Mouse (Mus musculus): ENCODE measurements around the gene Gorasp2. TPM values are rescaled to one million over a fixed set of nuclear protein-coding genes. Genes with fewer than 3 reads are reported as not detected.

Gorasp2 gene
- total RNA-seq, 2 experiments from 2014 or later: 117 to 120 TPM

DNA sequence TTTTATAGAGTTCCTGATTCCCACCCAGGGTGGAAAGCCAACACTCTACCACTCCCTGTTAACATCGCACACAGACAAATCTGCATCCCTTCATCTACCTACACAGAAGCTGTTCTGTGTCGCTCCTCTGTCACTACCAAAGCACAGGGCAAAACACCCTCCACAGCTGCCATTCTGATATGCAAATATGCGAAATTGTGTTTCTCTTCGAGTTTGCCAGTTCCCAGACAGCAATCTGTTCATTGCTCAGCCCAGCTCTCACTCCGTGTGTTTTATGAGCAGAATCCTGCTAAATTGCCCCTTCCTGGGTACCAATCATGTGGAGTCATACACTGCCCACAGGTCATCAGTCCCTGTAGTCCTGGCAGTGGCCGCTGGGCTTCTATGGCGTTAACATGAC, 4.3 kb upstream of the Gorasp2 start:
- DNase-seq: no peak

DNA sequence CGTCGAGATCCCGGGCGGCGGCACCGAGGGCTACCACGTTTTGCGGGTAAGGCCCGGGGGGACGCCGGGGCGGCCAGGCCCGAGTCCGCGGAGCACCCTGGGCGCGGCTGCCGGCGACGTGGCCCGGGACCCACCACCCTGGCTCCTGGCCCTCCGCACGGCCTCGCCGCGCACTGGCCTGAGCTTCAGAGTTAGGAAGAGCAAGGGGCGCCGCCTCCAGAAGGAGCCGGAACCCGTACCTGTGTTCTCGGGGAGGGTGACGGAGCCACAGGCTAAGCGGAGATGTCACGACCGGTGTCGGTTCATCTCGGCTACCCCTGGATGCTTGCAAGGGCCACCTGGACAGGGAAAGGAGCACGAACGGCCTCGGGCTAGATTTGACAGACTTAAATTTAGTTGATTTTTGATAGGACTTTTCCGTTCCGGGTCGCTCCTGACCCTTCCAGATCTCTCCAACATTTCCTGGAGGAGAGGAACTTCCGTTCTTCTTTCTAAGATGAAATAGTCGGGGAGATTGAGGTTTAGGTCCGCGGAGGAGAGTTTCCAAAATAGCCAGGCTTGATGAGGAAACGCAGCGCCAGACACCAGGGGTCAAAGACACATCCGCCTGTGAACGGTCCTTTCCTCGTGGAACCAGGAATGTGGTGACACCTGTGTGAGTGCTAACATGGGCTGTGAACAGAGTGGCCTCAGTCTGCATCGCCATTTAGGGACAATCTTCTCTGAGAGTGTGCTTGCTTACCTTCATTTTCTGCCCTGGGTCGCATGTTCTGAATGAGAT, 529 bp downstream of the Gorasp2 start, which contains the start of gene Gm26558:
Gm26558 (minus strand) TSS at position 394 of the 781 bp plus-strand sequence.
- peak; percentile 11 to 29 for DNase-seq

DNA sequence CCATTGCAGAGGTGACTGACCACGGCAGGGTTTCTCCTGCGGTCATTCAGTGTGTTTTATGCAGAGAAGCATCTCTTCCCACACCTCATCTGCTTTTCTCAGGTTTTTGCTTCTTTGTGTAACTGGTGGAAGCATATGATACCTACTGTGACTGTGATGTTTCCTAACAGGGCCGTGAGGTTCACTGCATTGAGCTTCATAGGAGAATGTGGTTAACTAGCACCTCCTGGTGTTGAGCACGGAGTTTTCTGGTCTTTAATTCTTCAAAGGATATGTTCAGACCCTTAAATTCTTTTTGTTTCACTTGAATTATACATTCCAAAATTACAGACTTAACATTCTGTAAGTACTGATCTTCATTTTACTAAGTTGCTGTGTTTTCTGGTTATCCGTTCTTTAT, 2.4 kb downstream of the Gorasp2 start:
- DNase-seq: no peak

DNA sequence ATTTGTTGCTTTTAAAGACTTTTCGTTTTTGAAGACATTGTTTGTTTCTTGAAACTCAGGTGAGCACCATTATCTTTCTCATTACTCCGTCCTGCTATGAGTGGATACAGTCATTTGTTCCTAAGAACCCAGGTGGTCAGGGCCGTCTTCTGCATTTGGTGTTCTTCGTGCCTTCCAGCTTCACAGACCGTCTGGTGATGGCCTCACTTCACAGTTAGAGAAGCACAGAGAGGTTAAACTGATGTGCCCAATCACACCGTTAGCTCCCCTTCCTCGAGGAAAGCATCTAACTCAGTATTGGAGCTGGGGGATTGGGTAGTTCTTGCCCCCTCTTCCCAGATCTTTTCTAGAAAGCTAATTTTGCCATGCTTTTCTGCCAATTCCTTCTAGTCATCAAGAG, 5.6 kb downstream of the Gorasp2 start:
- no peak for DNase-seq

DNA sequence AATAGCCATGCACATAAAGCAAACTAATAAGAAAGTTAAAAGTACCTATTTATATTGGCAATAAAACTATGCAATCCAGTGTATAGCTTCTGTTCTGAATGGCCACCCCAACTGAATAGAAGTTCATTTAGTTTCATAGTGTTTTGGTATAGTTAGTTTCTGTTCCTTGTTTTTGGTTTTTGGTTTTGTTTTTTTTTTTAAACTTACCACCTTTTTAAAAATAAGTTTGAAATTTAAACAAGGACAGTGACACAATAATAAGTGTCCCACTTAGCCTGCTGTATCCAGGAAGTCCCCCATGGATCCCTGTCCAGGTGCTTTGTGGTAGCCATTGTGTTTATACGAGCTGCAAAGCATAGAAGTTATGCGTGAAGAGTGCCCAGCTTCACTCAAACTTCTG, 7.9 kb downstream of the Gorasp2 start:
- no peak for DNase-seq

DNA sequence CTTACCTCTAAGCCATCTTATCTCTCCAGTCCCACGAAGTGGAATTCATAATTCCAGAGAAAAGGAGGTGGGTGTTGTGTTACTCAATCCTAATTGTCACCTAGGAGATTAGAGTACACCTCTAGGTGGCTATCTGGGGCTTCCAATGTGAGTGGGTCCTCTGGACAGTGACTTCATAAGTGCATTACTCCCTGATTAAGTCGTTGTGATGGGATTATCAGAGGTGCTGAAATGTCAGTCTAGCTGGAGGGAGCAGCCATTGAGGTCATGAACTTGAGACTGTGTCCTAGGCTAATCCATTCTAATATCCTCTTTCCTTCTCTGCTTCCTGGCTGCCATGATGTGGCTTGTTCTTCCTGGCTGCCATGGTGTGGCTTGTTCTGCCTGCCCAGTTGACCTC, 8.5 kb downstream of the Gorasp2 start:
- no peak for DNase-seq

DNA sequence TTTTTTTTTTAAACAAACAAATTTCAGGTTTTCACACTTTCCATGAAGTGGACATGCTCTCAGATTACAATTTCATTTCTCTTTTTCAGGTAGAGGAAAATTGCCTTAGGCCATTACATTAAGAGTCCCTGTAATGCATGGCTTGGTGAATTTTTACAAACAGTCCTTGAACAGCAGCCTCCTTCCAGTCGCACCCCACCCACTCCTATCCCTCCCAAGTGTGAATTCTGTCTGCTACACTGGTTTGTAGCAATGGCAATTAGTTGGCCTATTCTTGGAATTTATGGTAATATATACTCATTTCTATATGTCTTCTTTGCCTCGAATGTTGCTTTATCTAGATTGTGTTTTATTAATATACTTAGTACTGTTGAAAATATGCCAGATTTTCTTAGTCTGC, 11.1 kb downstream of the Gorasp2 start:
- no peak for DNase-seq

DNA sequence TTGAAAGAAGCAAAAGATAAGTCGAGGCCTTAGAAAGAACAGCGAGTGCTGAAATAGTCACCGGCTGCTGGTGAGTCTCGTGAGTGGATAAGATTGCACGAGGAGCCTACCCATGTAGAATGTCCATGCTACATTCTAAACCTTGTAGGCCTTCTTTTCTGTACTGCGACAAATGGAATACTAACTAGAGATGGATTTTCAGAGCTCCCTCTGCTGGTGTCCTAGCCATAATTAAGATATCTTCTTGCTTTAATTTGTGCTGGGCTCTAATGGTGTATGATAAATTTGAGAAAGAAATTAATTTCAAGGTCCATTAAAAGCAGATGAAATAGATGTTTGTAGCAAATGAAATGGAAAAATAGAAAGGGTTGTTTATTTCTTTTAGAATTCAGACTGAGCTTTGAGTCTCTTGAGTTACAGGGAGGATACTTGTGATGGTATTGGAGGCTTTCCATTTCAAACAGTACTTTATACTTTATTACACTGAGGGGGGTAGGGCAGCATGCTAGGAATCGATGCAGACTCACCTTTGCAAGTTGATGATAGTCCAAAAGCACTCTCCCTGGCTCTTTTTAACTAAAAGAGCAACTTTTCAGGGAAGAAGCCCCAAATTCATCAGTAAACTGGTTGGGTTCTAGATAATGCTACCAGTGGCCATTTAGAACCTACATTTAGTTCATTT, 12.2 kb downstream of the Gorasp2 start:
- peak in 1 of 2 experiments; percentile 18 for DNase-seq

DNA sequence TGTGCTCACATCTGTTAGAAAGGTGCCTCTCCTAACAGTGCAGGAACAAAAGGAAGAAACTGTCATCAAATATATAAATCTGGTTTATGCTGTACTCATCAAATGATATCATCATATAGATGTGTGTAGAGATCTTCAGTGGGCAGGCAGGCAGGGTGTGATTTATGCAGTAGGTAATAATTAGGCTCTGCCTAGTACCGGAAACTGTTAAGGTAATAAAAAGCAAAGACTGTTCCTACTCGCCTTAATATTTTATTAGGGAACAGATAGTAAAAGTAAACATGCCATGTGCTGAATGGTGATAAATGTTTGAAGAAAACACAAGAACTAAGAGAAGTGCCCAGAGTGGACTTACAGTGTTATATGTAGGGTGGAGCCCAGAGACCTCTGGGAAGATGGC, 20.9 kb downstream of the Gorasp2 start:
- no peak for DNase-seq

DNA sequence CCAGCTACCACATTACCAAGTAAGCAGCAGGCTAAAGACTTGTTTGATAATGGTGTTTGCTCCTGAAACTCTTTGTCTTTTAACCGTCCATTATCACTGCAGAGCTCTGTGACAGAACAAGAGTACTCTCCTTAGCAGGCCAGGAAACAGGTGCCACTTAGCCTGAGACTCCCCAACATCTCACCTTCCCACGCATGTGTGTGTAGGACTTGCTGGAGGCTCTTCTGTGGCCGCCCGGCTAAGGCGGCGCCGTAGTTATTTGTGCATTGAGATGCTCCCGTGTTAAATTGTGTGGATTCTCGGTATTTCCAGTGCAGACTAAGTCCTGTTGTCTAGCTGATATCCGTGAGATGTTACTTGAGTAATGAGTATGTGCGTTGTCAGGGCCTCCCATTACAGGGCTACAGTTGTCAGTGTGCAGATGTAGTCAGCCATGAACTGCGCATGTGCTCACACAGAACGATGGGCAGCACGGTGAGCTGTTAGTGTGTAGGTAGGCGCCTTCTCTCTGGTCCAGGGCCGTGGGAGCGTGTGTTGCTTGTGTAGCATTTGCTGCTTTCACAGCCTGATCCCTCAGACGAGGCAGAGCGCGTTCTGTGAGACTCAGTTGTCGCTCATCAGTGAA, 27.2 kb downstream of the Gorasp2 start:
- DNase-seq: no peak

DNA sequence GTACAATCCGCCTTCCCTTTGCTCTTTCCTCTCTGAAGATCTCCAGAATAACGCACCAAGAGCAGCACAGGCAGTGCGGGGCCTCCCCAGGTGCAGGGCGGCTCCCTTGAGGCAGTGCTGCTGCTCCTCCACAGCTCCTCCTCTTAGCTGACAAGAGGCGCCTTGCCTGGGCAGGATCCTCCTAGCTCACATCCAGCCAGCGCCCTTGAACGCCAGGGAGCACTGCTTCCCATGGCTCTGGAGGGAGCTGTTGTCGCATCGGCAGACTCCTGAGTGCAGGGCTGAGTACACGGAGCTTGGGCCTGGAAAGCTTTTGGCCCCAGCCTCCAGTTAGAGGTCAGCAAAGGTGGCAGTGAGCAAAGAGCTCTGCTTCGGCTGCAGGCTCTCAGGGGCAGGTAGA, 28.8 kb downstream of the Gorasp2 start:
- DNase-seq: no peak

DNA sequence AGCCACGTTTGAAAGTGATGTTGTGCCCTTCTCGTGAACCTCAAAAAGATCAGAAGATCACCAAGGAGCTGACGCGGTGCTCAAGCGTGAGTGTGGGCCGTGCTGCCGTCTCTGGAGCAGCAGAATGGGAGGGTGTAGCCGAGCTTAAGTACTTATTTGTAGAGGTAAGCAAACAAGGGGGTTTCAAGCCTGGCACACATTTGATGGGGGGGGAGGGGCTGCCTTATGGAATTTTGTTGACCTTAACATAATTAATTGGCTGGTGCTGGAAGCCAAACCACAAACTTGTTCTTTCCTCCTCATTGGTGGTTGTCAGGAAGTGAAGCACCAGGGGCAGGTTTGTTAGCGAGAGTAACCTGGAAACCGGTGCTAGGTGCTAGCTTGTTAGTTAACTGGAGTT, 34.3 kb downstream of the Gorasp2 start:
- DNase-seq: no peak

DNA sequence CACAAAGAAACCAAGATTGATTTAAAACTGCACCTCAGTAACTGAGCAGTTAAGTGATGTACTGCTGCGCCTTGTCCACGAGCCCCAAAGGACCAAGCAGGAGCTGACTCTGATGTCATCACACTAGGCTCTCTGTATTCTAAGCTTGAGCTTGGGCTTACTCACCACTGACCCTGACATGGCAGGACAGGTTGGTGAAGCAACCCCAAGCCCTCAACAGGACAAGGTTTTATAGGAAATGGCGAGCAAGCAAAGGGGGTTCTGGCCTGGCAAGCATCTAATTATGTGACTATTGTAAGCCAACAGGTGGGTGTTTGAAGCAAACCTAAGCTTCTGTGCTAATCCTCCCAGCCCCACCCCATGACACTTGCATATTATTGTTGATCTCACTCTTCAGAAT, 39.5 kb downstream of the Gorasp2 start:
- peak; percentile 22 to 50 for DNase-seq

DNA sequence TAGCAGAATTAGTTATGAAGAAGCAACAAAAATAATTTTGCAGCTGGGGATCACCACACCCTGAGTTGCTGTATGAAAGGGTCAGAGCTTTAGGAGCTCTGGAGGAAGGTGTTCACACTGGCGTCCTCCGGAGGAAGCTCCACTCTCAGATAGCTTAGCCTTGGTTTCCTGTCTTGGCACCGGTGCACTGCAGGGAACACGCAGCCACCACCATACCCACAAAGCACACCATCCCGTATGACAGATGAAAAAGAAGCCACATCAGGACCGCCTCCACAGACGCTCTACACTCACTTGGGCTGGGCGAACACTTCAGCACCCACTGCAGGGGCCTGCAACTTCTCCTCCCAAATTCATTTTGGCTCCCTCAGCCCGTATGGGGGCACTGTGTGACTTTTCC, 40.2 kb downstream of the Gorasp2 start:
- DNase-seq: no peak

DNA sequence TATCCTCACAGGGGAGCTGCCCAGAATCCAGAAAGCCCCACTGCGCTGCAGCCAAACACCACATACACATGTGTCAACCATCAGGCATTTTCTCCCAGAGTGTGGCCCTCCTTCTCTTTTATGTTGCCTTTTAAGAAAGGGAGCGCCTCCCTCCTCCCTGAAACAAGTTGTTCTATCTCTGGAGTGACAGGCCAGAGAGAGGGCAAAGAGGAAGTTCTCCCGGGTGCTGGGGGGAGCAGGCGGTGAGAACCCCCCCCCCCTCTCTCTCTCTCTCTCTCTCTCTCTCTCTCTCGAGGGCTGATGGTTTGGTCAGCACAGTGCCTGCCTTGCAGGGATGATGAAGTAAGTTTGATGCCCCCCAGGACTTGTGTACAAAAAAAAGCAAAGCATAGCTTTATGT, 41.0 kb downstream of the Gorasp2 start:
- no peak for DNase-seq

DNA sequence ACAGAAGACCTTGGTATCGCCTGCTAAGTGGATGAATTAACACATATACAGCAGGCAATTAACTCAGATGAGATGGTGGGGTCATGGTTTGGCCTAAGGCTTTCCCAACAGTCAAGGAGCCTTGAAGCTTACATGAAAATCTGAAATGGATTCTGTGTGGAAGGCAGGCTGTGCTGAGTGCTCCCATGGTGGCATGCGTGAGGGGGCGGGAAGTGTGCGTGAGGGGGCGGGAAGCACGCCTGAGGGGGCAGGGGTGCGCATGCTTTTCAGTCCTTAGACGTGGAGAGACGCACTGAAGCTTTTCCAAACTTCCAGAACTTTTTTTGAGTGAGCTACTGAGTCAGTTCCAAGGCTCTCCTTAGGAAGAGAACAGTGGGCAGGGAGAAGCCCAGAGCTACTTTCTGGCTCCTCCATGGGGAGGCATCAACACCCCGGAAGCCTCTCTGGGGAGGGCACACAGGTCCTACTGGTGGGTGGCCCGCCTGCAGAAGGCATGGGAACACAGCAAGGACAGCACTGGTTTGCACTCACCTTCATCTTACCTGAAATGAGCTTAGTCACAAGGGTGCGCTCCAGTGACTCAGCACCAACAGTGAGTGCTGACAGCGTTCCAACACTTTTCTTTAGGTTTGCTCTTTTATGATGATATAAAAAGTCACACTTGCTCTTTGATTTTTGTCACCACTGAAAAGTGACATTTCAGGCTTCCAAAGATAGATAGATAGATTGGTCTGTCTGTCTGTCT, 47.8 kb downstream of the Gorasp2 start:
- no peak for DNase-seq

DNA sequence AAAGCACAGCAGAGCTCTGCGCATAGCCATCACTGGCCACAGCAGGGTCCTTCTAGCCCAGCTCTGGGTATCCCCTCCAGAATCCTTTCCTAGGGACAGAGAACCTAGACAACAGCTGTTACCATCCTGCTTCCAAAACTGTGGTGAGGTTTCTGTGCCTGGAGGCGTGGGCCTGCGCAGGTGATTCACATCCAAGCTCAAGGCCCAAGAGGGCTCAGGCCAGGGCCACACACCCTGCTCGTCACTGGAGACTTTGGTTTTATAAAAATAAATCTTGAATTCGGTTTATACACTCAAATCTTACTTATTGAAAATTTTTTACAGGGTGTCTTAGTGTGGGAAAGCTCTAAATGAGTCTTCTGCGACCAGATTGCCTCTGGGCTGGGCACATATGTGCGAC, 48.9 kb downstream of the Gorasp2 start:
- no peak for DNase-seq

DNA sequence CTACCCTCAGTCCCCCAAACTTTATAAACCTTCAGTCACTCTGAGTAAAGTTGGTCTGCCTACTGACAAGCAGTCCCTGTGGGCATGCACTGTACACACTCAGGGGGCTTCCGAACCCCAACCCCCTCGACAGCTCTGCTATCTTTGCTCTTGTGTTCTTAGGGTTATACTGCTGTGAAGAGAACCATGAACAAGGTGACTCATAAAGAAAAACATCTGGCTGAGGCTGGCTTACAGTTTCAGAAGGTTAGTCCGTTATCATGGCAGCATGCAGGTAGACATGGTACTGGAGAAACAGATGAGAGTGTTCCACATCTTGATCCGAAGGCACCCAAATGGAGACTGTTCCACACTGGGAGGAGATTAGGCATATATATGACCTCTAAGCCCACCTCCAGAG, 49.5 kb downstream of the Gorasp2 start:
- no peak for DNase-seq

DNA sequence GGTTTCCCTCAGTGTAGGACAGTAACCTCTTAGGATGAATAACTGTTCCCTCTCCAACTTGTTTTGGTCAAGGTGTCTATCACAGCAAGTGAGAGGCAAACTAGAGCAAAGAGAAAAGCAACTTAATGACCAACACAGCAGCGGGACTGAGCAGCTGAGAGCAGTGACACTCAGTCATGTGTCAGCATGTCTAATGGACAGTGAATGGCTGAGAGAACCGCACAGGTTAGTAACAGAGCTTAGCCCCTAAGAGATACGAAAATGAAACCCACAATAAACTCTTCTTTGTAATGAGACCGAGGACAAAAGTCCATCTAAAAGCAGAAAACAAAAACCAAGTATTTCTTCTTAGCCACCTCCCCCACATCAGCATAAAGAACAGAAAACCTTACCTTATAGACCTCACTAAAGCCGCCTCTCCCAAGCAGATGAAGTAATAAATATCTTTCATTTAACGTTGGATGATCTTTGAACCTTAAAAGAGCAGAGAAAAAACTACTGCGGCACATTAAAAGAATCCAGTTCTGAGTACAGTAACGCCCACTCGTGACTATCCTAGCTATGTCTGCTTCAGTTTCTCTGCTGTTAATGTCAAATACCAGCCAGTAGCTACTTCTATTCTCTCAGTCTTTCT, 62.4 kb downstream of the Gorasp2 start:
- no peak for DNase-seq

DNA sequence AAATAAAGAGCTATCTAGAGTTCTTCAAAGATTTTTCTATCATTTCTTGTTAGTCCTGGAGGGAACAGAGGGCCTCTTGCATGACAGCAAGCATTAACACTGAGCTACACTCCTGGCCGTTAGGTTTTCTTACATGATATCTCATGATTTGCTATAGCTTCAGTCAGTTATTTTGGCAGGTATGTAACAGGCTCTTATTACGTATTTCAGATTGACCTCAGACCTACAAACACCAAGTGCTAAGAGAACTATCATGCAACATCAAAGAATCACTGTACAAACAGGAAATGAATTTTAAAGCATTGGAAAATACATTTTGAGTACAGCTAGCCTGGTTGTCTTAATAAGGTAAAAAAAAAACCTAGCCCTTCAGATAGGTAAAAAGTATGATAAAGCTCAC, 65.7 kb downstream of the Gorasp2 start:
- DNase-seq: no peak

DNA sequence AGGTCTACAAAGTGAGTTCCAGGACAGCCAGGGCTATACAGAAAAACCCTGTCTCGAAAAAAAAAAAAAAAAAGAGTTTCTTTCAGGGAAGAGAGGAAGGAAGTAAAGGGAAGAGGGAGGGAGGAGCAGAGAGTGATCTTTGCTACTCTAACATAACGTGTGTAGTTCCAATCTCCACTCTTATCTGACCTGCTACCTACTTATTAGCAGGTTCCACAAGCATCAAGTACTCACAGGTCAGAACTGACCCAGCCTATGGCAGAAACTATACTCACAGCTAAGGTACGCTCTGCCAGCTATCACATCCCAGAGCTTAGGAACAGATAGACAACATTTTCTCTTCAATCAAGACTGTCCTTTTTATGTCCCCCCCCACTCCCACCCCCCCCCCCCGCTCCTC, 74.2 kb downstream of the Gorasp2 start:
- DNase-seq: no peak

DNA sequence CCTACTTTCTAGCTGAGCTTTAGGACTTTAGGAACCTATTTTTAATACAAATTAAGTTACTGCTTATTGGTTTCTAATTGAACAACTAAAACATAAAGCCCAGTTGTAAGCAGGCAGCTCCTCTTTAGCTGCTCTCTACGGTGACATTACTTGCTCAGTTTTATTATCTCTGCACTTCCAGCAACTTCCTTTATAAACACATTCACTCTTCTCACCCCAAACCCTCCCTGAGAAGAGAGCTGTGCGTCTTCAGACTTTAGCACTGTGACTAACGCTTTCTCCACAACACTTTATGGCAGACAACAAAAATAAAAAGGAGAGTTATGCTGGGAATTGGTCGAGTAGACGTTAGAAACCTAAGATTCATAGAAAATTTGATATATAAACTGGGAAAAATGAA, 74.6 kb downstream of the Gorasp2 start:
- no peak for DNase-seq
